Mouse (Mus musculus): Measurements from ENCODE around the gene Srcin1.

DNA sequence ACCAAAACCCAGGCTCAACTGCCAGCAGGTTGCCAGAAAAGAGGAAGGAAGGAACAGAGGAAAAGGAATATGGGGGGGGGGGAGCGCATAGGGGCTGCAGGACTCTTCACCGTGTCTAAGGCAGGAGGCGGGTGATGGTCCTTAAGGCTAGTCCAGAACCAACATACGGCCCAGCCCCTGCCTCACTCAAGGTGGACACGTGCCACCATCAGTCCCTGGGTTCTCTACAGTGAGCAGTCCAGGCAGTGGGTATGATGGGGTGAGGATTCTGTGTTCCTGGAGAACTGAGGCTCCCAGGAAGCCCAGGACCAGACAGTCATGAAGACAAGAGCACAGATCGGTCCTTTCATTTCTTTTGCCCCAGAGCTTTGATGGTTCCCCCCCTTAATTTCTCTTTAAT, 45.9 kb downstream of the Srcin1 start:
- no peak for TF ChIP-seq POLR2A (IDR thresholded peaks at IDR 0.05; ENCODE audit: borderline replicate concordance, extremely low read depth, insufficient read depth, insufficient read length, poor library complexity, severe bottlenecking)
- TF ChIP-seq CTCF (IDR thresholded peaks at IDR 0.05; ENCODE audit: borderline replicate concordance, extremely low read depth, insufficient read depth, insufficient read length): no peak
